Mouse (Mus musculus) neural tube, embryonic 13.5 days (tissue): ENCODE data around the gene Tpte. TPM values are rescaled to one million over a fixed set of nuclear protein-coding genes. Genes with fewer than 3 reads are reported as not detected.

Source experiments
- ATAC-seq: fragments of 200-750 bp; cut with Nextera tagmentation; 2 replicates; pipeline ENCODE4 v1.8.0; 2017; ENCODE audit warnings: low read depth, mild to moderate bottlenecking, moderate TSS enrichment, moderate library complexity
- H3K27ac ChIP-seq: fragments of 300-500 bp; sonication (generic); replicated peaks from 2 replicates; pipeline ENCODE4 v1.5.1; 2015; ENCODE audit warnings: moderate library complexity, mild to moderate bottlenecking, inconsistent platforms
- H3K27me3 ChIP-seq: fragments of 300-500 bp; sonication (generic); 2 replicates; pipeline ENCODE4 v1.6.1; 2015; ENCODE audit warnings: mild to moderate bottlenecking, inconsistent platforms
- H3K36me3 ChIP-seq: fragments of 300-500 bp; sonication (generic); 2 replicates; pipeline ENCODE4 v1.6.1; 2015; ENCODE audit warnings: mild to moderate bottlenecking, inconsistent platforms
- H3K4me1 ChIP-seq: fragments of 300-500 bp; sonication (generic); replicated peaks from 2 replicates; pipeline ENCODE4 v1.6.1; 2015; ENCODE audit warnings: inconsistent platforms
- H3K4me2 ChIP-seq: fragments of 300-500 bp; sonication (generic); 2 replicates; pipeline ENCODE4 v1.6.1; 2015; ENCODE audit warnings: inconsistent platforms, mild to moderate bottlenecking, moderate library complexity
- H3K4me3 ChIP-seq: fragments of 300-500 bp; sonication (generic); 2 replicates; pipeline ENCODE4 v1.5.1; 2015; ENCODE audit warnings: mild to moderate bottlenecking, inconsistent platforms
- H3K9ac ChIP-seq: fragments of 300-500 bp; sonication (generic); 2 replicates; pipeline ENCODE4 v1.6.1; 2015; ENCODE audit warnings: moderate library complexity, mild to moderate bottlenecking, inconsistent platforms
- H3K9me3 ChIP-seq: fragments of 300-500 bp; sonication (generic); 2 replicates; pipeline ENCODE4 v1.6.1; 2016; ENCODE audit warnings: inconsistent platforms
- WGBS: fragments of 180-500 bp; shearing (Covaris S2); methylation state at CpG from one replicate; pipeline ENCODE4 v1.1.7; 2015; 5-methylcytosine and 5-hydroxymethylcytosine counted together
- polyA plus RNA-seq: library from polyadenylated mRNA; unstranded; fragments of >200 nt; fragmentation: Nextera tagmentation; extraction: Ambion mirVana; gene quantifications from 2 replicates; pipeline ENCODE4 v1.2.1, GENCODE M21; 2015

The Tpte gene
- not detected in 2 replicates for polyA plus RNA-seq

- Histone ChIP-seq H3K4me2 (no peak within 1 kb of the TSS), H3K4me3 (no peak within 1 kb of the TSS), H3K27me3 (no peaks in the 10 kb centered on the region), H3K27ac (no peak within 1 kb of the TSS), H3K9me3 (no peaks in the 10 kb centered on the region; the same call in 1 of the 2 replicates), H3K4me1 (no peaks in the 10 kb centered on the region), H3K9ac (no peak within 1 kb of the TSS), H3K36me3 (no peaks in the 10 kb centered on the region)
- 72% methylated on average over 2 of the region's 2 CpGs for WGBS
- no peak for ATAC-seq
Measured at GRCm38 (mm10) chr8:22282999-22283491, at the start of gene Tpte. TSS of gene Tpte (plus strand) at chr8:22283441.

GRCm38 (mm10) chr8:22242986-22243385 is 40.3 kb upstream of the Tpte start:
- Histone ChIP-seq H3K9me3 (no peaks in the 10 kb centered on the region), H3K27ac (no peak overlapping the region), H3K4me1 (no peaks in the 10 kb centered on the region), H3K4me2 (no peak overlapping the region), H3K27me3 (no peaks in the 10 kb centered on the region), H3K36me3 (0 out of 2 replicates have a peak, but pooled peaks cover 5% of the 10 kb centered on the region), H3K9ac (no peak overlapping the region), H3K4me3 (no peak overlapping the region)
- WGBS, result 90% methylated on average over 9 of the region's 9 CpGs
- no peak for ATAC-seq

- no peak for ATAC-seq
- Histone ChIP-seq H3K4me2 (no peak overlapping the region), H3K9ac (no peak overlapping the region), H3K27me3 (no peaks in the 10 kb centered on the region), H3K4me3 (no peak overlapping the region), H3K27ac (no peak overlapping the region), H3K9me3 (no peaks in the 10 kb centered on the region), H3K4me1 (no peaks in the 10 kb centered on the region), H3K36me3 (0 out of 2 replicates have a peak, but pooled peaks cover 5% of the 10 kb centered on the region)
- WGBS, result 73% methylated on average over 1 of the region's 1 CpGs
Measured at GRCm38 (mm10) chr8:22245663-22246062, 37.6 kb upstream of the Tpte start.

- Histone ChIP-seq H3K27ac (no peak overlapping the region), H3K9me3 (no peaks in the 10 kb centered on the region), H3K27me3 (no peaks in the 10 kb centered on the region), H3K4me3 (no peak overlapping the region), H3K4me1 (no peaks in the 10 kb centered on the region), H3K4me2 (no peak overlapping the region), H3K36me3 (0 out of 2 replicates have a peak, but pooled peaks cover 5% of the 10 kb centered on the region), H3K9ac (no peak overlapping the region)
- ATAC-seq, result no peak
- 66% methylated on average over 12 of the region's 12 CpGs for WGBS
Measured at GRCm38 (mm10) chr8:22247956-22248355, 35.3 kb upstream of the Tpte start.

- Histone ChIP-seq H3K36me3 (no peaks in the 10 kb centered on the region), H3K9me3 (0 out of 2 replicates have a peak, but pooled peaks cover 3% of the 10 kb centered on the region), H3K27me3 (no peaks in the 10 kb centered on the region), H3K4me3 (no peak overlapping the region), H3K4me1 (no peaks in the 10 kb centered on the region), H3K27ac (no peak overlapping the region), H3K9ac (no peak overlapping the region), H3K4me2 (no peak overlapping the region)
- ATAC-seq, result no peak
- 89% methylated on average over 9 of the region's 9 CpGs for WGBS
Measured at GRCm38 (mm10) chr8:22249080-22249479, 34.2 kb upstream of the Tpte start.

- Histone ChIP-seq H3K36me3 (peaks cover 14% of the 10 kb centered on the region), H3K4me2 (no peak overlapping the region), H3K27me3 (no peaks in the 10 kb centered on the region), H3K27ac (no peak overlapping the region), H3K4me3 (no peak overlapping the region), H3K9ac (no peak overlapping the region), H3K9me3 (0 out of 2 replicates have a peak, but pooled peaks cover 2% of the 10 kb centered on the region), H3K4me1 (no peaks in the 10 kb centered on the region)
- ATAC-seq, result no peak
- 91% methylated on average over 18 of the region's 18 CpGs for WGBS
Measured at GRCm38 (mm10) chr8:22258946-22259450, 24.2 kb upstream of the Tpte start.

GRCm38 (mm10) chr8:22259531-22259930 is 23.7 kb upstream of the Tpte start:
- H3K4me3 ChIP-seq, result no peak overlapping the region
- peaks cover 14% of the 10 kb centered on the region for H3K36me3 ChIP-seq
- no peaks in the 10 kb centered on the region for H3K4me1 ChIP-seq
- H3K27ac ChIP-seq, result no peak overlapping the region
- no peak overlapping the region for H3K4me2 ChIP-seq
- 76% methylated on average over 12 of the region's 12 CpGs for WGBS
- no peak for ATAC-seq
- H3K9me3 ChIP-seq, result no peaks in the 10 kb centered on the region
- no peaks in the 10 kb centered on the region for H3K27me3 ChIP-seq
- no peak overlapping the region for H3K9ac ChIP-seq

- Histone ChIP-seq H3K9ac (no peak overlapping the region), H3K27me3 (no peaks in the 10 kb centered on the region), H3K27ac (no peak overlapping the region), H3K4me2 (no peak overlapping the region), H3K36me3 (peaks cover 14% of the 10 kb centered on the region), H3K4me1 (no peaks in the 10 kb centered on the region), H3K4me3 (no peak overlapping the region), H3K9me3 (no peaks in the 10 kb centered on the region)
- ATAC-seq, result no peak
- WGBS, result 70% methylated on average over 9 of the region's 9 CpGs
Measured at GRCm38 (mm10) chr8:22260091-22260722, 23.0 kb upstream of the Tpte start.

- H3K9ac ChIP-seq, result no peak overlapping the region
- H3K4me1 ChIP-seq, result no peaks in the 10 kb centered on the region
- H3K27ac ChIP-seq, result no peak overlapping the region
- no peak overlapping the region for H3K4me3 ChIP-seq
- peaks cover 14% of the 10 kb centered on the region for H3K36me3 ChIP-seq
- no peaks in the 10 kb centered on the region for H3K9me3 ChIP-seq
- no peak overlapping the region for H3K4me2 ChIP-seq
- WGBS, result 91% methylated on average over 3 of the region's 3 CpGs
- ATAC-seq, result no peak
- H3K27me3 ChIP-seq, result no peaks in the 10 kb centered on the region
Measured at GRCm38 (mm10) chr8:22262267-22262666, 21.0 kb upstream of the Tpte start.

GRCm38 (mm10) chr8:22264292-22264691 is 18.9 kb upstream of the Tpte start:
- no peak for ATAC-seq
- whole genome bisulfite sequencing, result 87% methylated on average over 6 of the region's 6 CpGs
- Histone ChIP-seq H3K27ac (no peak overlapping the region), H3K4me1 (no peaks in the 10 kb centered on the region), H3K4me2 (no peak overlapping the region), H3K27me3 (no peaks in the 10 kb centered on the region), H3K9ac (no peak overlapping the region), H3K4me3 (no peak overlapping the region), H3K36me3 (0 out of 2 replicates have a peak, but pooled peaks cover 2% of the 10 kb centered on the region), H3K9me3 (0 out of 2 replicates have a peak, but pooled peaks cover 2% of the 10 kb centered on the region)

- Histone ChIP-seq H3K9me3 (0 out of 2 replicates have a peak, but pooled peaks cover 2% of the 10 kb centered on the region), H3K9ac (no peak overlapping the region), H3K27ac (no peak overlapping the region), H3K4me3 (no peak overlapping the region), H3K36me3 (no peaks in the 10 kb centered on the region), H3K4me1 (no peaks in the 10 kb centered on the region), H3K4me2 (no peak overlapping the region), H3K27me3 (no peaks in the 10 kb centered on the region)
- WGBS, result 87% methylated on average over 6 of the region's 6 CpGs
- no peak for ATAC-seq
Measured at GRCm38 (mm10) chr8:22264787-22265186, 18.5 kb upstream of the Tpte start.

- no peaks in the 10 kb centered on the region for H3K4me1 ChIP-seq
- no peak overlapping the region for H3K4me3 ChIP-seq
- no peak overlapping the region for H3K4me2 ChIP-seq
- no peak for ATAC-seq
- H3K27me3 ChIP-seq, result no peaks in the 10 kb centered on the region
- no peak overlapping the region for H3K9ac ChIP-seq
- H3K27ac ChIP-seq, result no peak overlapping the region
- WGBS, result 97% methylated on average over 1 of the region's 1 CpGs
- H3K36me3 ChIP-seq, result no peaks in the 10 kb centered on the region
- H3K9me3 ChIP-seq, result 0 out of 2 replicates have a peak, but pooled peaks cover 2% of the 10 kb centered on the region
Measured at GRCm38 (mm10) chr8:22265194-22265593, 18.0 kb upstream of the Tpte start.
